Mouse (Mus musculus): Measurements from ENCODE around the gene Nbea. TPM values are rescaled to one million over a fixed set of nuclear protein-coding genes. Genes with fewer than 3 reads are reported as not detected.

Nbea gene
- polyA plus RNA-seq, 1 experiment from 2014 or later, result 54.2 TPM

GRCm38 (mm10) chr3:55793842-55794575, 389.5 kb downstream of the Nbea start:
- peaks cover 3% of the 10 kb centered on the region; the same call in 1 of the 2 replicates for H3K4me1 ChIP-seq (ENCODE audit: control insufficient read depth, insufficient read depth, low read depth, low read length)
- H3K4me3 ChIP-seq (ENCODE audit: low read length), result no peak overlapping the region
- WGBS, result 52% methylated on average over 7 of the region's 7 CpGs
- ATAC-seq, result peak; percentile 43; the same call in 1 of the 2 replicates
- no peaks in the 10 kb centered on the region for H3K36me3 ChIP-seq (ENCODE audit: control insufficient read depth, insufficient read depth, low read length)
- H3K4me2 ChIP-seq (ENCODE audit: low read length), result no peak overlapping the region
- H3K9me3 ChIP-seq (ENCODE audit: control insufficient read depth, low read length), result no peaks in the 10 kb centered on the region
- H3K27ac ChIP-seq (ENCODE audit: low read depth, low read length), result peak overlapping the region; percentile 45; the same call in 1 of the 2 replicates
- H3K27me3 ChIP-seq (replicated peaks; ENCODE audit: control insufficient read depth, insufficient read depth, low read length), result no peaks in the 10 kb centered on the region
- no peak overlapping the region for H3K9ac ChIP-seq (ENCODE audit: low read depth, low read length)

- WGBS, result 64% methylated on average over 5 of the region's 5 CpGs
- Histone ChIP-seq H3K27me3 (replicated peaks; ENCODE audit: control insufficient read depth, insufficient read depth, low read length) (no peaks in the 10 kb centered on the region), H3K36me3 (ENCODE audit: control insufficient read depth, insufficient read depth, low read length) (no peaks in the 10 kb centered on the region), H3K4me1 (ENCODE audit: control insufficient read depth, insufficient read depth, low read depth, low read length) (peaks cover 5% of the 10 kb centered on the region; the same call in 1 of the 2 replicates), H3K4me2 (ENCODE audit: low read length) (no peak overlapping the region), H3K4me3 (ENCODE audit: low read length) (no peak overlapping the region), H3K9me3 (ENCODE audit: control insufficient read depth, low read length) (no peaks in the 10 kb centered on the region), H3K27ac (ENCODE audit: low read depth, low read length) (no peak overlapping the region), H3K9ac (ENCODE audit: low read depth, low read length) (no peak overlapping the region)
- ATAC-seq, result no peak
Observed at GRCm38 (mm10) chr3:55792251-55792650, 391.2 kb downstream of the Nbea start.

GRCm38 (mm10) chr3:55790609-55791008, 392.9 kb downstream of the Nbea start:
- Histone ChIP-seq H3K9ac (ENCODE audit: low read depth, low read length) (no peak overlapping the region), H3K4me3 (ENCODE audit: low read length) (no peak overlapping the region), H3K9me3 (ENCODE audit: control insufficient read depth, low read length) (no peaks in the 10 kb centered on the region), H3K27me3 (replicated peaks; ENCODE audit: control insufficient read depth, insufficient read depth, low read length) (no peaks in the 10 kb centered on the region), H3K4me1 (ENCODE audit: control insufficient read depth, insufficient read depth, low read depth, low read length) (peaks cover 5% of the 10 kb centered on the region; the same call in 1 of the 2 replicates), H3K36me3 (ENCODE audit: control insufficient read depth, insufficient read depth, low read length) (no peaks in the 10 kb centered on the region), H3K27ac (ENCODE audit: low read depth, low read length) (no peak overlapping the region), H3K4me2 (ENCODE audit: low read length) (no peak overlapping the region)
- no peak for ATAC-seq
- WGBS, result 83% methylated on average over 4 of the region's 4 CpGs

GRCm38 (mm10) chr3:55789856-55790255, 393.6 kb downstream of the Nbea start:
- Histone ChIP-seq H3K4me1 (ENCODE audit: control insufficient read depth, insufficient read depth, low read depth, low read length) (peaks cover 5% of the 10 kb centered on the region; the same call in 1 of the 2 replicates), H3K4me3 (ENCODE audit: low read length) (no peak overlapping the region), H3K27me3 (replicated peaks; ENCODE audit: control insufficient read depth, insufficient read depth, low read length) (no peaks in the 10 kb centered on the region), H3K27ac (ENCODE audit: low read depth, low read length) (peak overlapping the region; percentile 55), H3K9me3 (ENCODE audit: control insufficient read depth, low read length) (no peaks in the 10 kb centered on the region), H3K36me3 (ENCODE audit: control insufficient read depth, insufficient read depth, low read length) (no peaks in the 10 kb centered on the region), H3K4me2 (ENCODE audit: low read length) (0 out of 2 replicates have a peak overlapping the region, but pooled peaks have one; percentile 14), H3K9ac (ENCODE audit: low read depth, low read length) (no peak overlapping the region; the same call in 1 of the 2 replicates)
- peak; percentile 15; the same call in 1 of the 2 replicates for ATAC-seq
- 39% methylated on average over 2 of the region's 2 CpGs for WGBS

GRCm38 (mm10) chr3:55788621-55789201, 394.8 kb downstream of the Nbea start:
- no peaks in the 10 kb centered on the region for H3K36me3 ChIP-seq (ENCODE audit: control insufficient read depth, insufficient read depth, low read length)
- ATAC-seq, result no peak
- peaks cover 5% of the 10 kb centered on the region; the same call in 1 of the 2 replicates for H3K4me1 ChIP-seq (ENCODE audit: control insufficient read depth, insufficient read depth, low read depth, low read length)
- H3K4me2 ChIP-seq (ENCODE audit: low read length), result peak overlapping the region; percentile 41
- WGBS, result 27% methylated on average over 5 of the region's 5 CpGs
- H3K9me3 ChIP-seq (ENCODE audit: control insufficient read depth, low read length), result no peaks in the 10 kb centered on the region
- peak overlapping the region; percentile 20 for H3K9ac ChIP-seq (ENCODE audit: low read depth, low read length)
- no peaks in the 10 kb centered on the region for H3K27me3 ChIP-seq (replicated peaks; ENCODE audit: control insufficient read depth, insufficient read depth, low read length)
- H3K27ac ChIP-seq (ENCODE audit: low read depth, low read length), result peak overlapping the region; percentile 73
- no peak overlapping the region for H3K4me3 ChIP-seq (ENCODE audit: low read length)

- Histone ChIP-seq H3K4me1 (ENCODE audit: control insufficient read depth, insufficient read depth, low read depth, low read length) (peaks cover 5% of the 10 kb centered on the region; the same call in 1 of the 2 replicates), H3K27me3 (replicated peaks; ENCODE audit: control insufficient read depth, insufficient read depth, low read length) (no peaks in the 10 kb centered on the region), H3K4me3 (ENCODE audit: low read length) (peak overlapping the region; percentile 47), H3K4me2 (ENCODE audit: low read length) (peak overlapping the region; percentile 85), H3K9me3 (ENCODE audit: control insufficient read depth, low read length) (no peaks in the 10 kb centered on the region), H3K36me3 (ENCODE audit: control insufficient read depth, insufficient read depth, low read length) (no peaks in the 10 kb centered on the region), H3K9ac (ENCODE audit: low read depth, low read length) (no peak overlapping the region), H3K27ac (ENCODE audit: low read depth, low read length) (peak overlapping the region; percentile 97)
- WGBS, result 22% methylated on average over 4 of the region's 4 CpGs
- no peak for ATAC-seq
Observed at GRCm38 (mm10) chr3:55788214-55788586, 395.3 kb downstream of the Nbea start.

- Histone ChIP-seq H3K36me3 (ENCODE audit: control insufficient read depth, insufficient read depth, low read length) (no peaks in the 10 kb centered on the region), H3K4me2 (ENCODE audit: low read length) (peak overlapping the region; percentile 85), H3K4me1 (ENCODE audit: control insufficient read depth, insufficient read depth, low read depth, low read length) (peaks cover 5% of the 10 kb centered on the region; the same call in 1 of the 2 replicates), H3K27me3 (replicated peaks; ENCODE audit: control insufficient read depth, insufficient read depth, low read length) (no peaks in the 10 kb centered on the region), H3K9me3 (ENCODE audit: control insufficient read depth, low read length) (no peaks in the 10 kb centered on the region), H3K27ac (ENCODE audit: low read depth, low read length) (peak overlapping the region; percentile 97), H3K9ac (ENCODE audit: low read depth, low read length) (peak overlapping the region; percentile 87), H3K4me3 (ENCODE audit: low read length) (peak overlapping the region; percentile 47)
- 1% methylated on average over 54 of the region's 54 CpGs for WGBS
- peak; percentile 63 for ATAC-seq
Observed at GRCm38 (mm10) chr3:55787487-55788213, 395.9 kb downstream of the Nbea start.

- Histone ChIP-seq H3K4me3 (ENCODE audit: low read length) (peak overlapping the region; percentile 47), H3K27ac (ENCODE audit: low read depth, low read length) (peak overlapping the region; percentile 97), H3K9ac (ENCODE audit: low read depth, low read length) (peak overlapping the region; percentile 87), H3K9me3 (ENCODE audit: control insufficient read depth, low read length) (no peaks in the 10 kb centered on the region), H3K4me1 (ENCODE audit: control insufficient read depth, insufficient read depth, low read depth, low read length) (peaks cover 5% of the 10 kb centered on the region; the same call in 1 of the 2 replicates), H3K36me3 (ENCODE audit: control insufficient read depth, insufficient read depth, low read length) (no peaks in the 10 kb centered on the region), H3K27me3 (replicated peaks; ENCODE audit: control insufficient read depth, insufficient read depth, low read length) (no peaks in the 10 kb centered on the region), H3K4me2 (ENCODE audit: low read length) (peak overlapping the region; percentile 85)
- WGBS, result 16% methylated on average over 17 of the region's 17 CpGs
- no peak for ATAC-seq
Observed at GRCm38 (mm10) chr3:55786835-55787486, 396.5 kb downstream of the Nbea start.

Data from hindbrain, embryonic 16.5 days (tissue).